Mouse (Mus musculus) embryonic facial prominence, embryonic 10.5 days (tissue): ENCODE measurements around the gene Asgr2. TPM values are rescaled to one million over a fixed set of nuclear protein-coding genes. Genes with fewer than 3 reads are reported as not detected.
"Not testable (repeated sequence)": the region's sequence is repeated elsewhere in the genome, so short reads cannot be mapped to it uniquely, and the experiment has no call there.

ENCODE experiments used
- DNase-seq: peaks from one replicate; pipeline ENCODE4 v3.0.0-alpha.2; 2017; ENCODE audit warnings: low spot score
- H3K27ac ChIP-seq: fragments of 300-500 bp; sonication (generic); replicated peaks from 2 replicates; pipeline ENCODE4 v1.5.1; 2016; ENCODE audit warnings: mild to moderate bottlenecking
- H3K27me3 ChIP-seq: fragments of 300-500 bp; sonication (generic); replicated peaks from 2 replicates; pipeline ENCODE4 v1.6.1; 2016; ENCODE audit warnings: low read depth, mild to moderate bottlenecking; ENCODE audit not compliant: poor library complexity, severe bottlenecking
- H3K36me3 ChIP-seq: fragments of 300-500 bp; sonication (generic); replicated peaks from 2 replicates; pipeline ENCODE4 v1.6.1; 2016; ENCODE audit warnings: mild to moderate bottlenecking, moderate library complexity
- H3K4me1 ChIP-seq: fragments of 300-500 bp; sonication (generic); 2 replicates; pipeline ENCODE4 v1.6.1; 2016
- H3K4me3 ChIP-seq: fragments of 300-500 bp; sonication (generic); 2 replicates; pipeline ENCODE4 v1.5.1; 2016; ENCODE audit warnings: mild to moderate bottlenecking, moderate library complexity
- H3K9me3 ChIP-seq: fragments of 300-500 bp; sonication (generic); 2 replicates; pipeline ENCODE4 v1.6.1; 2016; ENCODE audit warnings: mild to moderate bottlenecking
- WGBS: fragments of 180-500 bp; shearing (Covaris S2); methylation state at CpG from one replicate; pipeline ENCODE4 v1.1.7; 2016; 5-methylcytosine and 5-hydroxymethylcytosine counted together
- polyA plus RNA-seq: library from polyadenylated mRNA; unstranded; fragments of >200 nt; fragmentation: Nextera tagmentation; extraction: Ambion mirVana; gene quantifications from 2 replicates; pipeline ENCODE4 v1.2.1, GENCODE M21; 2016

Asgr2 gene
- polyA plus RNA-seq, 1 experiment from 2014 or later = not detected

DNA sequence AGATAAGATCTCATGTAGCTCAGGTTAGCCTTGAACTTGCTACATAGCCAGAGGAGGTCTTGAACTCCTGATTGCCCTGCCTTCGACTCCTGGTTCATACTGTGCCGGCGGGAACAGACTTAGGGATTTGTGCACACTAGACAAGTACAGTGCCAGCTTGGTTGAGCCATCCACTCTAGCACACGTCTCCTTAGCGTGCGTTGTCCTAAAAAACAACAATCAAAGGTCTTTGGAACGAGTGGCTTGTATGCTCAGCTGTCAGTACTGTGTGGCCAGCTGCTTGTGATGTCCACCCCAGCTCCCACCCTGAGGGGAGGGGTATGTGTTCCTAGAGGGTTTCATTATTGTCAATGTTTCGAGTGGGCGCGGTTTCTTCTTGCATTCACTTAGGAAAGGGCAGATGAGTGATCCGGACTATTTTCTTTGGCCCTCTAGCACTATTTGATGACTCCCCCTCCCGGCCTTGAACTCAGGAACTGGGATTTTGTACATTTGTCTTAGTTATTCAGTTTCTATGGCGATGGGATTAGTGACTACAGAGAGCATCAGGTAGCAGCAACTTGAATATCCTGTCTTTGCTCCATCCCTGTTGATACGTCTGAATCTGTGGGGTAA, 11.4 kb downstream of the Asgr2 start:
- no peaks in the 10 kb centered on the region for H3K27me3 ChIP-seq
- no peaks in the 10 kb centered on the region for H3K4me1 ChIP-seq
- no peaks in the 10 kb centered on the region for H3K9me3 ChIP-seq
- no peak for DNase-seq
- no peaks in the 10 kb centered on the region for H3K36me3 ChIP-seq
- no peak overlapping the region for H3K27ac ChIP-seq
- 83% methylated on average over 14 of the region's 14 CpGs for WGBS
- H3K4me3 ChIP-seq = no peak overlapping the region

DNA sequence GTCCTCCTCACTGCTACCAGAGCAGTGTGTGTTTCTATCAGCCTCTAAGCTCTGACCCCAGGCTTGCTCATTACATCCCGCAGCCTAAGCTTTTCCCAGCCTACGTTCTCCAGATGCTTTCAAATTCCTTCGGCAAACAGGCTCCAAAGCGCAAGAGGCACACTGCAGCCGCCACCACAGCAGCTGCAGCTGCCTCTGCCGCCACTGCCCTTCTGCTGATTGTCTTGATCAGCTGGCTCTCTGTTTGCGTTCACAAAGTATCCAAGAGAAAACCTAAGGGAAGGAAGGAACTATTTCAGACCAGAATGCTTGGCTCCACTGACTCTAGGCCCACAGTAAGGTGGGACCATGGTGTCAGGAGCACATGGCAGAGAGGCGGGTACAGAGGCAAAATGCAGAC, 14.6 kb downstream of the Asgr2 start:
- no peaks in the 10 kb centered on the region for H3K4me1 ChIP-seq
- 69% methylated on average over 8 of the region's 8 CpGs for WGBS
- H3K27ac ChIP-seq = no peak overlapping the region
- no peaks in the 10 kb centered on the region for H3K27me3 ChIP-seq
- no peak overlapping the region for H3K4me3 ChIP-seq
- no peaks in the 10 kb centered on the region for H3K36me3 ChIP-seq
- no peaks in the 10 kb centered on the region for H3K9me3 ChIP-seq
- DNase-seq = no peak

DNA sequence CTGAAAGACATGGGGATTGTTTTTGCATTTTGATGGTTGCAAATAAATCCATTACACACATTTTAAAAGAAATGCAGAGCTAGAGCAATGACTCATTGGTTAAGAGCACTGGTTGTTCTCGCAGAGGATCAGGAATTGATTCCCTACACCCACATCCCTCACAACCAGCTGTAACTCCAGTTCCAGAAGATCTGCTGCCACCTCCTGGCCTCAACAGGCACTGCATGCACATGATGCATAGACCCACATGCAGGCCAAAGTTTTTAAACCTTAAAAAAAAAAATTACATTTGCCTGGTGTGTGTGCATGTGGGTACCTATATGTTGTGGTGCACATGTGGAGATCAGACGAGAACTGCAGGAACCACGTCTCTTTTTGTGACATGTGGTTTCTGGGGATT, 17.7 kb downstream of the Asgr2 start:
- H3K4me1 ChIP-seq = 0 out of 2 replicates have a peak, but pooled peaks cover 3% of the 10 kb centered on the region
- no peak overlapping the region for H3K27ac ChIP-seq
- 64% methylated on average over 3 of the region's 3 CpGs for WGBS
- peak; percentile 41 for DNase-seq
- no peaks in the 10 kb centered on the region for H3K27me3 ChIP-seq
- no peak overlapping the region for H3K4me3 ChIP-seq
- no peaks in the 10 kb centered on the region for H3K36me3 ChIP-seq
- no peaks in the 10 kb centered on the region for H3K9me3 ChIP-seq

DNA sequence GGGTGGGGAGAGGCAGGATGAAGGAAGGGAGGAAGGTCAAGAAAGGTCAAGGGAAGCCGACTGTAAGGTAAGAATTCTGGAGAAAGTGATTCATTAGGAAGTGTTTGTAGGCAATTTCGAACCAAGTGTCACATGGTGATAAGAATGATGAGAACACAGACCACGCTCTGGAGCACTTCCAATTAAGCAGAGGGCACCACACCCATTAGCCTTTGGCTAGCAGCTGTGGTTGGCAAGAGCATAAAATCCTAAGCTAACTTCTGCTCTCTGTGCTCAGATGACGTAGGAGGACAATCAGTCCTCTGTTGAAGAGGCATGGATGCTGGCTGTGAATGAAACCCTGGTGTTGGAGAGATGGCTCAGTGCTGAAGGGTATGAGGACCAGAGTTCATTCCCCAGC, 22.1 kb downstream of the Asgr2 start:
- Histone ChIP-seq H3K9me3 (no peaks in the 10 kb centered on the region; the same call in 1 of the 2 replicates), H3K27me3 (no peaks in the 10 kb centered on the region), H3K4me1 (0 out of 2 replicates have a peak, but pooled peaks cover 3% of the 10 kb centered on the region), H3K36me3 (no peaks in the 10 kb centered on the region), H3K27ac (no peak overlapping the region), H3K4me3 (no peak overlapping the region)
- WGBS = 62% methylated on average over 4 of the region's 4 CpGs
- DNase-seq = no peak

DNA sequence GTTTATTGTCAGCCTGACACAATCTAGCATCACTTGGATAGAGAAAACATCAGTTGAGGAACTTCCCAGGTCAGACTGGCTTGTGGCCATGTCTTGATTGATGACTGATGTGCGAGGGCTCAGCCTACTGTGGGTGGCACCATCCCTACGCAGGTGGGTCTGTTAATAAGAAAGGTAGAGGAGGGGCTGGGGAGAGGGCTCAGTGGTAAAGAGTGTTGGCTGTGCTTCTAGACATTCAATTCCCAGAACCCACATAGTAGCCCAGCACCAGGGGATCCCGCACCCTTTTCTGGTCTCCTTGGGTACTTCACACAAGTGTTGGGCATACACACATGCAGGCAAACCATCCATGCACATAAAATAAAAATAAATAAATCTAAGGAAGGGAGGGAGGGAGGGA, 23.5 kb downstream of the Asgr2 start:
- Histone ChIP-seq H3K36me3 (no peaks in the 10 kb centered on the region), H3K9me3 (peaks cover 7% of the 10 kb centered on the region; the same call in 1 of the 2 replicates), H3K27ac (no peak overlapping the region), H3K27me3 (no peaks in the 10 kb centered on the region), H3K4me3 (no peak overlapping the region), H3K4me1 (0 out of 2 replicates have a peak, but pooled peaks cover 3% of the 10 kb centered on the region)
- no peak for DNase-seq
- WGBS = 85% methylated on average over 3 of the region's 3 CpGs

DNA sequence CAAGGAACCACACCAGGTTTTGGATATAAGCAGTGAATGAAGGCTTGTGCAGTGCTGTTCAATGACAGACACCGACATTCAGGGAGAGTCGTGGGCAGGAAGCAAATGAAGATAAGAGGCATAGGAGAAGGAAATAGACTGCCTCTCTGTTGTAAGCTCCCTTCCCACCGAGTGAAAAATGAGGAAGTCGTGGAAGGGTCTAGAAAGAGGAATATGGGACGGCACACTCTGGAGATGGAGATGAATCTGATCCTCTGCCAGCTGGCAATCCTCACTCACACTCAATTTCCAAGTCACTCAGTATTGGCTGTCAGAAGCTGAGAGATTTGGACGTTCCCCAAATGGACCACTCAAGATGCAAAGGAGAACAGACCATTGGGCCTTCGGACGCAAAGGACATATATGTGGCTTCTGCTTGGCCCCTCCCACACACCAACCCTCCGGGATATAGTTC, 37.5 kb downstream of the Asgr2 start, which contains the start of gene Mgl2:
Gene Mgl2 (plus strand): TSS at position 404 of the 454 bp plus-strand sequence.
- DNase-seq = no peak
- Histone ChIP-seq H3K9me3 (no peaks in the 10 kb centered on the region), H3K36me3 (no peaks in the 10 kb centered on the region), H3K4me3 (no peak within 1 kb of the TSS), H3K27me3 (no peaks in the 10 kb centered on the region), H3K27ac (no peak within 1 kb of the TSS), H3K4me1 (no peaks in the 10 kb centered on the region)
- WGBS = 84% methylated on average over 9 of the region's 9 CpGs

DNA sequence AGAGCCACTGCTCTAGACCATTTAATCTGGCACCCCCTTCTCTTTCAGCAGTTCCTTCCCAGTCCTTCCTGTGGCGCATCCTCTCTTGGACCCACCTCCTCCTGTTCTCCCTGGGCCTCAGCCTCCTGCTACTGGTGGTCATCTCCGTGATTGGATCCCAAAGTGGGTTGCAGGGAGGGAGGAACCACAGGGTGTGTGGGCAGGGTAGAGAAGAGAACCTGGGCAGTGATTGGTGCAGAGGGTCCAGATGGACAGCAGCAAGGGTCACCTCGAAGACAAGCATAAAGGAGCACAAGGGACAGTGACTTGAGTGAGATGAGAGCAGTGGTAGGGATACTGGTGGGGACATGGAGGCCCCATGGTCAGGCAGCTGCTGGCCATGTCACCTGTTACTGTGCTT, 42.6 kb downstream of the Asgr2 start:
- DNase-seq, H3K4me1 ChIP-seq, H3K36me3 ChIP-seq, H3K27me3 ChIP-seq, H3K27ac ChIP-seq, H3K9me3 ChIP-seq, H3K4me3 ChIP-seq: not testable (repeated sequence)
- 73% methylated on average over 3 of the region's 3 CpGs for WGBS

DNA sequence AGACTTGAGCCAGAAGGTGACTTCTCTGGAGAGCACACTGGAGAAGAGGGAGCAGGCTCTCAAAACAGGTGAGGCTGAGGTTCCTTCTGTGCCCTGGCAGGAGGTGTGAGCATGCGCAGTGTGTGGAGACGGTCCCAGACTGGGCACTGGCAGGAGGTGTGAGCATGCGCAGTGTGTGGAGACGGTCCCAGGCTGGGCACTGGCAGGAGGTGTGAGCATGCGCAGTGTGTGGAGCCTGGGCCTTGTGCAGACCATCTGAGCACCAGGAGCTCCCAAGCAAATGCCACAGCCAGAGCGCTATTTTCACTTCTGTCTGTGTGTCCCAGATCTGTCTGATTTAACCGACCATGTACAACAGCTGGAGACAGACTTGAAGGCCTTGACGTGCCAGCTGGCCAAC, 43.5 kb downstream of the Asgr2 start:
- not testable (repeated sequence) for H3K36me3 ChIP-seq, H3K4me1 ChIP-seq, H3K27ac ChIP-seq, H3K4me3 ChIP-seq, DNase-seq, H3K9me3 ChIP-seq, H3K27me3 ChIP-seq
- WGBS = 91% methylated on average over 8 of the region's 8 CpGs

DNA sequence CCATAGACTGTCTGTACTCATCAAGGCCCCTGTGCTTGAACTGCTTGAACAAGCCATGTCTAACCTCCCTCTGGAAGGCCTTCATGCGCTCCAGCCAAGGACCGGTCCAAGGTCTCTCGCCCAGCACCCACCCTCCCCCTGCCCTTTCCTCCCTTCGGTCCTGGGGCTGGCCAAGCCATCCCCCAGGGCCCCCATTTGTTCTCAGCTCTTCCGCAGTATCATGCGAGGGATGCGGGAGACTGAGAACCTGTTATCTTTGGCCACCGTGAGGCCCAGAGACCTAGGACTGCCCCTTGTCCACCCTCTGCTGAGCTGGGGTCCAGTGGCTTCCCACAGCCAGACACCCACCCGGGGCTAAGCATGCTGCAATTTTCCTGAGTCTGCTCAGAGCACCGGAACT, 46.7 kb downstream of the Asgr2 start:
- WGBS = 87% methylated on average over 10 of the region's 10 CpGs
- H3K27ac ChIP-seq = no peak overlapping the region
- H3K4me3 ChIP-seq = no peak overlapping the region
- no peaks in the 10 kb centered on the region for H3K36me3 ChIP-seq
- H3K9me3 ChIP-seq = no peaks in the 10 kb centered on the region
- DNase-seq = no peak
- H3K27me3 ChIP-seq = no peaks in the 10 kb centered on the region
- no peaks in the 10 kb centered on the region for H3K4me1 ChIP-seq

DNA sequence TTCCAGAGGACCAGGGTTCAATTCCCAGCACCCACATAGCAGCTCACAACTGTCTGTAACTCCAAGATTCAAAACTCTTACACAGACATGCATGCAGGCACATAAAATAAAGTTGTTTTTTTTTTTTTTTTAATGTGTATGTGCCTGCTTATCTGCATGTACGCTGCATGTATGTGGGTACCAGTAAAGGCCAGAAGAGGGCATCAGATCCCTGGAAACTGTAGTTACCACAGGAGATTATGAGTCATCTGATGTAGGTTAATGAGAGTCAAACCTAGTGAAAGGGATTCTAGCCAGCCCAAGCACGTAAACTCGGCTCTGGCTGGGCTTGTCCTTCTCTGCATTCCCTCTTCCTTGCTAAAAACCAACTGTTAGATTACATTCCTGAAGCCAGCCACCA, 58.6 kb downstream of the Asgr2 start:
- WGBS = 75% methylated on average over 3 of the region's 3 CpGs

More for the DNA sequence above, 58.6 kb downstream of the Asgr2 start:
- no peaks in the 10 kb centered on the region for H3K27me3 ChIP-seq
- H3K4me3 ChIP-seq = no peak overlapping the region
- H3K27ac ChIP-seq = no peak overlapping the region
- H3K36me3 ChIP-seq = no peaks in the 10 kb centered on the region
- no peaks in the 10 kb centered on the region for H3K9me3 ChIP-seq
- no peaks in the 10 kb centered on the region for H3K4me1 ChIP-seq
- DNase-seq = no peak

Other genes starting within 250 kb of the Asgr2 start
- 106 and 111 TPM in 2 replicates for gene Plscr3, start 246.3 kb upstream of the Asgr2 start, polyA plus RNA-seq
- gene Tnk1, start 233.9 kb upstream of the Asgr2 start, polyA plus RNA-seq = 2.3 and 3.1 TPM in 2 replicates
- 0.31 TPM in 1 of 2 replicates, not detected in the other for gene Tmem95, start 214.6 kb upstream of the Asgr2 start, polyA plus RNA-seq
- gene Kctd11, start 211.2 kb upstream of the Asgr2 start, polyA plus RNA-seq = 6.8 and 7.0 TPM in 2 replicates
- gene Acap1, start 197.1 kb upstream of the Asgr2 start, polyA plus RNA-seq = 1.3 and 1.5 TPM in 2 replicates
- gene 2810408A11Rik, start 191.7 kb upstream of the Asgr2 start, polyA plus RNA-seq = 14.7 and 14.8 TPM in 2 replicates
- gene Neurl4, start 191.6 kb upstream of the Asgr2 start, polyA plus RNA-seq = 10.9 and 11.1 TPM in 2 replicates
- 87.6 and 89.1 TPM in 2 replicates for gene Gps2, start 178.8 kb upstream of the Asgr2 start, polyA plus RNA-seq
- 2,818 and 3,035 TPM in 2 replicates for gene Eif5a, start 170.7 kb upstream of the Asgr2 start, polyA plus RNA-seq
- gene Ybx2, start 156.8 kb upstream of the Asgr2 start, polyA plus RNA-seq = 5.1 and 5.8 TPM in 2 replicates
- gene Slc2a4, start 144.5 kb upstream of the Asgr2 start, polyA plus RNA-seq = 18.6 and 23.7 TPM in 2 replicates
- gene Cldn7, start 127.9 kb upstream of the Asgr2 start, polyA plus RNA-seq = 56.3 and 56.4 TPM in 2 replicates
- 23.9 and 25.3 TPM in 2 replicates for gene Ctdnep1, start 111.5 kb upstream of the Asgr2 start, polyA plus RNA-seq
- 157 and 161 TPM in 2 replicates for gene Elp5, start 110.1 kb upstream of the Asgr2 start, polyA plus RNA-seq
- 317 and 331 TPM in 2 replicates for gene Gabarap, start 101.5 kb upstream of the Asgr2 start, polyA plus RNA-seq
- gene Phf23, start 96.9 kb upstream of the Asgr2 start, polyA plus RNA-seq = 96.5 and 98.3 TPM in 2 replicates
- 59.0 and 59.8 TPM in 2 replicates for gene Dvl2, start 92.0 kb upstream of the Asgr2 start, polyA plus RNA-seq
- gene Acadvl, start 77.2 kb upstream of the Asgr2 start, polyA plus RNA-seq = 42.2 and 46.3 TPM in 2 replicates
- gene Dlg4, start 75.7 kb upstream of the Asgr2 start, polyA plus RNA-seq = 12.6 and 13.2 TPM in 2 replicates
- gene Asgr1, start 38.6 kb upstream of the Asgr2 start, polyA plus RNA-seq = 0.55 and 0.70 TPM in 2 replicates
- gene Mgl2, start 37.7 kb downstream of the Asgr2 start, polyA plus RNA-seq = 0.14 TPM in 1 of 2 replicates, not detected in the other
- 0.26 TPM in 1 of 2 replicates, not detected in the other for gene Clec10a, start 63.6 kb downstream of the Asgr2 start, polyA plus RNA-seq
- 0.72 and 1.2 TPM in 2 replicates for gene Slc16a11, start 120.1 kb downstream of the Asgr2 start, polyA plus RNA-seq
- gene Slc16a13, start 128.4 kb downstream of the Asgr2 start, polyA plus RNA-seq = 11.6 and 11.7 TPM in 2 replicates
- 5.0 and 7.2 TPM in 2 replicates for gene Bcl6b, start 137.2 kb downstream of the Asgr2 start, polyA plus RNA-seq
- gene 0610010K14Rik, start 145.3 kb downstream of the Asgr2 start, polyA plus RNA-seq = 210 and 215 TPM in 2 replicates
- 7.9 and 10.7 TPM in 2 replicates for gene Gm21988, start 147.2 kb downstream of the Asgr2 start, polyA plus RNA-seq
- 96.4 and 106 TPM in 2 replicates for gene Rnasek, start 147.2 kb downstream of the Asgr2 start, polyA plus RNA-seq
- 2.7 and 3.9 TPM in 2 replicates for gene Alox12, start 162.7 kb downstream of the Asgr2 start, polyA plus RNA-seq
- not detected in 2 replicates for gene Alox12e, start 230.0 kb downstream of the Asgr2 start, polyA plus RNA-seq